Mouse (Mus musculus): ENCODE results near the gene Mcm5. TPM values are rescaled to one million over a fixed set of nuclear protein-coding genes. Genes with fewer than 3 reads are reported as not detected.

The Mcm5 gene
- polyA plus RNA-seq, 1 experiment from 2014 or later = 56.2 TPM

- ATAC-seq (replicated peaks; ENCODE audit: insufficient number of reproducible peaks, insufficient read depth, low FRiP score, low read depth) = no peak
- Histone ChIP-seq H3K36me3 (no peaks in the 10 kb centered on the region), H3K9ac (no peak overlapping the region), H3K4me2 (no peak overlapping the region), H3K9me3 (replicated peaks) (no peaks in the 10 kb centered on the region), H3K27me3 (no peaks in the 10 kb centered on the region), H3K4me3 (no peak overlapping the region), H3K27ac (no peak overlapping the region), H3K4me1 (replicated peaks) (peaks cover 17% of the 10 kb centered on the region)
- WGBS = 50% methylated on average over 2 of the region's 2 CpGs
These were observed 26.9 kb downstream of the Mcm5 start for GRCm38 (mm10) chr8:75136256-75136655.

DNA sequence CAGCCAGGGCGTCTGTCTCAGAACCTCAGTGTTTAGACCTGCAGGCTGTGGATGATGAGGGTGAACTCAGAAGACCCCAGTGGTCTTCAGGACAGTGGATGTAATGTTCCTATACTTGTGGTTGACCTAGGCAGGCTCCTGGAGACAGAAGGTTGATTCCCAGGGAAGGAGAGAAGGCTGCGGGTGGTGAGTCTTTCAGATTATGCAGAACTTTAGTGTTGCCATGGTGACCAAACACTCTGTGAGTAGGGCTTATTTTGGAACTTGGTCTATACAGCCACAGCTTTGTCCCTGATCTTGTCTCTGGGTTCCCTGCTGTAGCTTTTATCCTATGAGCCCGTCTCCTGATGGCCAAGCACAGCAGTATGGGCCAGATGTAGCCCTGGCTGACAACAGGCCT is 28.2 kb downstream of the Mcm5 start:
- H3K4me1 ChIP-seq (replicated peaks) = peaks cover 17% of the 10 kb centered on the region
- no peak overlapping the region for H3K4me2 ChIP-seq
- H3K27ac ChIP-seq = no peak overlapping the region
- H3K4me3 ChIP-seq = no peak overlapping the region
- ATAC-seq (replicated peaks; ENCODE audit: insufficient number of reproducible peaks, insufficient read depth, low FRiP score, low read depth) = no peak; the same call in 1 of the 2 replicates
- H3K27me3 ChIP-seq = no peaks in the 10 kb centered on the region
- no peak overlapping the region for H3K9ac ChIP-seq
- 66% methylated on average over 3 of the region's 3 CpGs for WGBS
- H3K36me3 ChIP-seq = no peaks in the 10 kb centered on the region
- no peaks in the 10 kb centered on the region for H3K9me3 ChIP-seq (replicated peaks)

DNA sequence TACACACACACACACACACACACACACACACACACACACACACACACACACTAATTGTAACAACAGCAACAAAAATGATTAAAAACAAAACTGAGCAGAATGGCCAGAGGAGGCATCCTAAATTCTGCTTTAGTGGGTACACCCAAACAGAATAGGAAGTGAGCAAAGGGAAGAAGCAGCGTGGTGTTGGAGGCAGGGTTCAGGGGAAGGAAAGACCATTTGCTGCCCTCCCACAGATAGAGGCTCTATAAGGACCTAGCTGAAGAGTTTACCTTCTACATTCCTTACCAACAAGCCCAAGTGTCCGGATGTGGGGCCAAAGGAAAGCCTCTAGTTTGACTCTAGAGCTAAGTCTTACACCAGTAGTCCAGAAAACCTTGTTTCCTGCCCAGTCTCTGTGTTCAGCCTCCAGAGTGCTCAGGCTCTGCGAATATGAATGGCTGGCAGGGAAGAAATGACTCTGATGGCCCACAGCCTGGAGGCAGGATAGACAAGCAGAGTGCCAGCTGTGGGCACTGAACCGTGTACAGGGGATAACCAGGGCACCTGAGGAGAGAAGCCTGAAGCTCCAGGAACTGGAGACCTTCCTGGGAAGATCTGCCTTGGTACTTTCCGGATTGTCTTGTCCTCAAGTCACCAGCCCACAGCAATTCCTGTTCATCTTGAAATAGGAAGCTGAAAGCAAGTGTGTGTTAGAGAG is 41.7 kb downstream of the Mcm5 start:
- Histone ChIP-seq H3K36me3 (no peaks in the 10 kb centered on the region), H3K27ac (no peak overlapping the region), H3K4me1 (replicated peaks) (no peaks in the 10 kb centered on the region), H3K27me3 (no peaks in the 10 kb centered on the region), H3K9ac (no peak overlapping the region), H3K4me2 (no peak overlapping the region), H3K9me3 (replicated peaks) (no peaks in the 10 kb centered on the region), H3K4me3 (no peak overlapping the region)
- WGBS = 75% methylated on average over 5 of the region's 5 CpGs
- no peak for ATAC-seq (replicated peaks; ENCODE audit: insufficient number of reproducible peaks, insufficient read depth, low FRiP score, low read depth)

DNA sequence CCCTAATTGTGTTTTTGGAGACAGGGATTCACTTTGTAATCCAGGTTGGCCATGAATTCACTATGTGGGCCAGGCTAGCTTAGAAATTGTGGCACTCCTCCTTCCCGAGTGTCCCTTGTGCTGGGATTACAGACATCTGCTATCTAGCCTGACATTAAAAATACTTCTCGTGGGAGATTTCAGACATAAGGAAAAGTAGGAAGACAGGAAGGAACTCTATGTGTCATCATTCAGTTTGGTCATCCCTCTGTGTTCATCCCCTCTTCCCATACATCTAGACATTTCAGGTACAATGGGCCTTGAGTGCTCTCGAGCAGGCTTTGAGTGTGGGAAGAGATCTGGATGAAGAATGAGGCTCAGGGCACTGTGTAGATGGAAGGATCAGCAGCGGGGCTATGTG is 42.4 kb downstream of the Mcm5 start:
- WGBS = 65% methylated on average over 4 of the region's 4 CpGs
- H3K36me3 ChIP-seq = no peaks in the 10 kb centered on the region
- H3K27ac ChIP-seq = no peak overlapping the region
- H3K27me3 ChIP-seq = no peaks in the 10 kb centered on the region
- no peaks in the 10 kb centered on the region for H3K9me3 ChIP-seq (replicated peaks)
- H3K9ac ChIP-seq = no peak overlapping the region
- H3K4me3 ChIP-seq = no peak overlapping the region
- no peaks in the 10 kb centered on the region for H3K4me1 ChIP-seq (replicated peaks)
- ATAC-seq (replicated peaks; ENCODE audit: insufficient number of reproducible peaks, insufficient read depth, low FRiP score, low read depth) = no peak
- no peak overlapping the region for H3K4me2 ChIP-seq

DNA sequence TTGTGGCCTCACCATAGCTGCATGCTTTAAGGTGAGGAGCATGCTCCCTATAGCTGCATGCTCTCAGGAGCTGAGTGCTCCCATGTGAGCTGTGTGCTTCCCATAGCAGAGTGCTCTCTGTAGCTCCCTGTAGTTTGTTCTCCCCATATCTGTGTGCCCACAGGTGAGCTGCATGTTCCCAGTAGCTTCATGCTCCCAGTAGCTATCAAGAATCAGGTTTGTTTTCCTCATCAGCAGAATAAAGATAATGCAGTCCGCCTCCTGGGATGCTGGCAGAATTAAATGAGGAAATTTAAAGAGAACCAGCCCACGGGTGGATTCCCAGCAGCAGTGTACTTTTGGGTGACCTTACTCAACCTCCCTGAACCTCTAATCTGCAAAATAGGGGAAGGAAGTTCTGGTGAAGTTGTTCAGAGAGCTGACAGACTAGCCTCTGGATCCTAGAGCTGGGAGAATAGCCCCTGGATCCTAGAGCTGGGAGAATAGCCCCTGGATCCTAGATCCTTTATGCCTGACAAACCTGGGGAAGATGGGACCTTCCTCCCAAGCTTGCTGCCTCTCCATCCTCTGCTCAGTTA is 43.2 kb downstream of the Mcm5 start:
- no peaks in the 10 kb centered on the region for H3K27me3 ChIP-seq
- no peaks in the 10 kb centered on the region for H3K36me3 ChIP-seq
- no peak overlapping the region for H3K4me3 ChIP-seq
- H3K9me3 ChIP-seq (replicated peaks) = no peaks in the 10 kb centered on the region
- H3K9ac ChIP-seq = no peak overlapping the region
- 60% methylated on average over 2 of the region's 2 CpGs for WGBS
- no peak for ATAC-seq (replicated peaks; ENCODE audit: insufficient number of reproducible peaks, insufficient read depth, low FRiP score, low read depth)
- no peaks in the 10 kb centered on the region for H3K4me1 ChIP-seq (replicated peaks)
- H3K4me2 ChIP-seq = no peak overlapping the region
- no peak overlapping the region for H3K27ac ChIP-seq

GRCm38 (mm10) chr8:75154855-75155478 is 45.6 kb downstream of the Mcm5 start:
- H3K4me1 ChIP-seq (replicated peaks) = no peaks in the 10 kb centered on the region
- no peaks in the 10 kb centered on the region for H3K9me3 ChIP-seq (replicated peaks)
- 46% methylated on average over 5 of the region's 5 CpGs for WGBS
- no peaks in the 10 kb centered on the region for H3K27me3 ChIP-seq
- ATAC-seq (replicated peaks; ENCODE audit: insufficient number of reproducible peaks, insufficient read depth, low FRiP score, low read depth) = no peak
- H3K4me2 ChIP-seq = no peak overlapping the region
- H3K9ac ChIP-seq = no peak overlapping the region
- no peak overlapping the region for H3K4me3 ChIP-seq
- no peaks in the 10 kb centered on the region for H3K36me3 ChIP-seq
- H3K27ac ChIP-seq = no peak overlapping the region

GRCm38 (mm10) chr8:75155740-75156322 is 46.5 kb downstream of the Mcm5 start:
- Histone ChIP-seq H3K27me3 (no peaks in the 10 kb centered on the region), H3K9ac (no peak overlapping the region), H3K36me3 (no peaks in the 10 kb centered on the region), H3K4me3 (no peak overlapping the region), H3K4me2 (no peak overlapping the region), H3K9me3 (replicated peaks) (no peaks in the 10 kb centered on the region), H3K27ac (no peak overlapping the region), H3K4me1 (replicated peaks) (no peaks in the 10 kb centered on the region)
- 75% methylated on average over 2 of the region's 2 CpGs for WGBS
- no peak for ATAC-seq (replicated peaks; ENCODE audit: insufficient number of reproducible peaks, insufficient read depth, low FRiP score, low read depth)

- Histone ChIP-seq H3K4me2 (no peak overlapping the region), H3K27me3 (no peaks in the 10 kb centered on the region), H3K36me3 (no peaks in the 10 kb centered on the region), H3K27ac (no peak overlapping the region), H3K4me3 (no peak overlapping the region), H3K9me3 (replicated peaks) (no peaks in the 10 kb centered on the region), H3K9ac (no peak overlapping the region), H3K4me1 (replicated peaks) (no peaks in the 10 kb centered on the region)
- no peak for ATAC-seq (replicated peaks; ENCODE audit: insufficient number of reproducible peaks, insufficient read depth, low FRiP score, low read depth)
- 15% methylated on average over 7 of the region's 7 CpGs for WGBS
These were observed 48.3 kb downstream of the Mcm5 start for GRCm38 (mm10) chr8:75157471-75158230.

GRCm38 (mm10) chr8:75169363-75169762 is 60.0 kb downstream of the Mcm5 start:
- Histone ChIP-seq H3K9me3 (replicated peaks) (no peaks in the 10 kb centered on the region), H3K36me3 (no peaks in the 10 kb centered on the region), H3K4me2 (no peak overlapping the region), H3K27ac (peak overlapping the region; percentile 46; the same call in 1 of the 2 replicates), H3K4me3 (no peak overlapping the region), H3K27me3 (no peaks in the 10 kb centered on the region), H3K4me1 (replicated peaks) (peaks cover 18% of the 10 kb centered on the region), H3K9ac (no peak overlapping the region)
- WGBS = 31% methylated on average over 5 of the region's 5 CpGs
- ATAC-seq (replicated peaks; ENCODE audit: insufficient number of reproducible peaks, insufficient read depth, low FRiP score, low read depth) = peak; percentile 83

DNA sequence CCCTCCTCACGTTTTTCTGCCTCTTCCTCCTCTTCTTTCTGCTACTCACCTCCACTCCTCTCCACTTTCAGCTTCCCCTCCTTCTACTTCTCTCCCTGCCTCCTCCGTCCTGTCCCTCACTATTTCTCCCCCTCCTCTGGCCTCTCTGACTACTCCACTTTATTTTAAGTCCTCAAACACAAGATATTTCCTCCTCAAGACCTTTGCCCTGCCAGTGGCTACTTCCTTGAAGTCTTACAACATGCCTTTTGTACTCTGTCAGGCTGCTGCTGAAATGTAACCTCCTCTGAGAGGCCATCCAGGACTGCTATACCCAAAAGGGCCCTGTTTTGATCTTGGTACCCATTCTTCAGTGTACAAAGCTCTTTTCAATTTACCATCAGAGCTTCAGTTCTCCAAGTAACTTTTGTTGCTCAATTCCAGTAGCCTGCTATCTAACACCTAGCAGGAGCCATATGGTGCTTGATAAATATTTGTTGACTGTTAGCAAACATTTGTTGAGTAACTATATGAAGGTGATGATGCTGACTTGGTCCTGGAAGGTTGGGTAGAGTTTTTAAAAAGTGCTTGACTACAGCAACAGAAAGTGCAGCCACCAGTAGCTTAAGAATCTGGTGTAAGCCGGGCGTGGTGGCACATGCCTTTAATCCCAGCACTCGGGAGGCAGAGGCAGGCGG is 62.8 kb downstream of the Mcm5 start:
- no peak overlapping the region for H3K4me2 ChIP-seq
- ATAC-seq (replicated peaks; ENCODE audit: insufficient number of reproducible peaks, insufficient read depth, low FRiP score, low read depth) = no peak
- no peak overlapping the region for H3K9ac ChIP-seq
- H3K27ac ChIP-seq = no peak overlapping the region
- no peaks in the 10 kb centered on the region for H3K36me3 ChIP-seq
- H3K9me3 ChIP-seq (replicated peaks) = no peaks in the 10 kb centered on the region
- no peak overlapping the region for H3K4me3 ChIP-seq
- H3K27me3 ChIP-seq = no peaks in the 10 kb centered on the region
- whole genome bisulfite sequencing = 78% methylated on average over 6 of the region's 6 CpGs
- H3K4me1 ChIP-seq (replicated peaks) = peaks cover 18% of the 10 kb centered on the region
